Mouse (Mus musculus) lung, postnatal 36 days (tissue): ENCODE data around the gene Rbms2.
A peak's percentile ranks its signal among the peaks of the same experiment; 100 is the strongest.
"Not testable (repeated sequence)": the region's sequence is repeated elsewhere in the genome, so short reads cannot be mapped to it uniquely, and the experiment has no call there.

ENCODE experiments used
- DNase-seq: peaks from one replicate; pipeline ENCODE4 v3.0.0; 2022; ENCODE audit warnings: mixed read lengths

Rbms2 gene

GRCm38 (mm10) chr10:128192030-128192766 lies 12.1 kb upstream of the Rbms2 start:
- DNase-seq, result not testable (repeated sequence)

- no peak for DNase-seq
Observed at GRCm38 (mm10) chr10:128191472-128191871, 11.4 kb upstream of the Rbms2 start.

- DNase-seq, result peak; percentile 92
Observed at GRCm38 (mm10) chr10:128188242-128188877, 8.3 kb upstream of the Rbms2 start.

- DNase-seq, result no peak
Observed at GRCm38 (mm10) chr10:128187181-128187605, 7.1 kb upstream of the Rbms2 start.

- peak; percentile 93 for DNase-seq
Observed at GRCm38 (mm10) chr10:128185959-128186358, 5.9 kb upstream of the Rbms2 start.

GRCm38 (mm10) chr10:128185277-128185940 lies 5.3 kb upstream of the Rbms2 start:
- DNase-seq, result no peak

- DNase-seq, result no peak
Observed at GRCm38 (mm10) chr10:128184296-128184695, 4.2 kb upstream of the Rbms2 start.

GRCm38 (mm10) chr10:128177316-128177715 lies 2.8 kb downstream of the Rbms2 start:
- DNase-seq, result no peak

- peak; percentile 90 for DNase-seq
Observed at GRCm38 (mm10) chr10:128175996-128176755, 3.9 kb downstream of the Rbms2 start.

- no peak for DNase-seq
Observed at GRCm38 (mm10) chr10:128175302-128175701, 4.8 kb downstream of the Rbms2 start.

GRCm38 (mm10) chr10:128171348-128171747 lies 8.7 kb downstream of the Rbms2 start:
- not testable (repeated sequence) for DNase-seq

GRCm38 (mm10) chr10:128167091-128167490 lies 13.0 kb downstream of the Rbms2 start:
- no peak for DNase-seq

GRCm38 (mm10) chr10:128165726-128166125 lies 14.4 kb downstream of the Rbms2 start:
- DNase-seq, result not testable (repeated sequence)

GRCm38 (mm10) chr10:128153978-128154377 lies 26.1 kb downstream of the Rbms2 start:
- no peak for DNase-seq

- DNase-seq, result peak; percentile 70
Observed at GRCm38 (mm10) chr10:128150941-128151340, 29.2 kb downstream of the Rbms2 start.

GRCm38 (mm10) chr10:128149592-128149991 lies 30.5 kb downstream of the Rbms2 start:
- DNase-seq, result peak; percentile 95

- DNase-seq, result no peak
Observed at GRCm38 (mm10) chr10:128148789-128149365, 31.2 kb downstream of the Rbms2 start.

- DNase-seq, result peak; percentile 81
Observed at GRCm38 (mm10) chr10:128144961-128145360, 35.1 kb downstream of the Rbms2 start.

- peak; percentile 29 for DNase-seq
Observed at GRCm38 (mm10) chr10:128143659-128144058, 36.4 kb downstream of the Rbms2 start.

GRCm38 (mm10) chr10:128142165-128142564 lies 37.9 kb downstream of the Rbms2 start:
- DNase-seq, result peak; percentile 52

- DNase-seq, result peak; percentile 84
Observed at GRCm38 (mm10) chr10:128140236-128140952, 39.7 kb downstream of the Rbms2 start.

- no peak for DNase-seq
Observed at GRCm38 (mm10) chr10:128135374-128135773, 44.7 kb downstream of the Rbms2 start.
